Mouse (Mus musculus) spleen, adult 2 months (tissue): ENCODE data around the gene Fndc8. TPM values are rescaled to one million over a fixed set of nuclear protein-coding genes. Genes with fewer than 3 reads are reported as not detected.
"Not testable (repeated sequence)": the region's sequence is repeated elsewhere in the genome, so short reads cannot be mapped to it uniquely, and the experiment has no call there.

Experiments used
- DNase-seq, 2 experiments: peaks; one replicate each; pipeline versions ENCODE4 v3.0.0 to v3.0.0-alpha.2; 2012 to 2021; ENCODE audit warnings: low spot score in 2 of 2, low read depth in 1 of 2
- H3K27ac ChIP-seq: fragments of 200-500 bp; 2 replicates; pipeline ENCODE4 v1.5.1; 2012; ENCODE audit warnings: low read length, inconsistent platforms; ENCODE audit not compliant: insufficient read depth
- H3K27me3 ChIP-seq: fragments of 200-500 bp; 2 replicates; pipeline ENCODE4 v1.6.1; 2012; ENCODE audit warnings: mild to moderate bottlenecking, moderate library complexity, low read length, inconsistent platforms; ENCODE audit not compliant: control insufficient read depth, insufficient read depth
- H3K36me3 ChIP-seq: fragments of 200-500 bp; 2 replicates; pipeline ENCODE4 v1.6.1; 2012; ENCODE audit warnings: mild to moderate bottlenecking, low read length, inconsistent platforms; ENCODE audit not compliant: control insufficient read depth, insufficient read depth
- H3K4me1 ChIP-seq: fragments of 200-500 bp; 2 replicates; pipeline ENCODE4 v1.6.1; 2011; ENCODE audit warnings: inconsistent platforms; ENCODE audit not compliant: control insufficient read depth, insufficient read depth, insufficient read length
- H3K4me3 ChIP-seq: fragments of 200-500 bp; 2 replicates; pipeline ENCODE4 v1.5.1; 2011; ENCODE audit warnings: mild to moderate bottlenecking, inconsistent platforms; ENCODE audit not compliant: insufficient read depth, insufficient read length; ENCODE audit errors: extremely low read depth
- CTCF ChIP-seq: fragments of 200-500 bp; IDR thresholded peaks from 2 replicates; pipeline ENCODE4 v1.5.1; 2011; ENCODE audit warnings: mild to moderate bottlenecking, inconsistent platforms; ENCODE audit not compliant: insufficient read depth, insufficient read length, insufficient replicate concordance; ENCODE audit errors: extremely low read depth
- POLR2A ChIP-seq: fragments of 200-500 bp; IDR thresholded peaks from 2 replicates; pipeline ENCODE4 v1.6.1; 2011; ENCODE audit warnings: low read depth, low read length, inconsistent platforms
- WGBS: fragments of 180-500 bp; shearing (Covaris S2); methylation state at CpG from one replicate; pipeline ENCODE4 v1.1.7; 2018; 5-methylcytosine and 5-hydroxymethylcytosine counted together
- polyA plus RNA-seq: library from polyadenylated mRNA; depleted of rRNA; stranded (reverse); fragments of >200 nt; gene quantifications from 2 replicates; pipeline ENCODE4 v1.2.3, GENCODE M21; 2012

The Fndc8 gene
- polyA plus RNA-seq, 1 experiment: 0.07 TPM

DNA sequence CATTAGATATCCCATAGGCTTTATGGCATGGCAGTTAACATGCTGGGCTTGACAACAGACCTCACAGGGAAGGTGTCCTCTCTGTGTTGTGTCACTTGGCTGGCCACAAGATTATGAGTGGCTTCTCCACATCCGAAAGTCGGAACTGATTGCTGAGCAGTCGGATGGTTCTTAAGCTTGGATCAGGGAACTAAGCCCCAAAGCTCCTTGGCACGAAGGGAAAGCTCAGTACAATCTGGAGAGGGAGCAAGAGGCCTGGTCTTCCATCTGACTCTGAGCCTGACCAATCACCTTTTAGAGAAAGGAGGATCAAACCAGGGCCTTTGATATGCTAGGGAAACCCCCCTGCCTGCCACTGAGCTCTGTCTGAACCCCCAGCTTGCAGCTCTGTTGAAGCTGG, 29.8 kb downstream of the Fndc8 start:
- TF ChIP-seq POLR2A (no peak), CTCF (no peak)
- Histone ChIP-seq H3K4me1 (no peaks in the 10 kb centered on the region), H3K36me3 (no peaks in the 10 kb centered on the region), H3K27ac (no peak overlapping the region), H3K4me3 (no peak overlapping the region), H3K27me3 (no peaks in the 10 kb centered on the region)
- DNase-seq: no peak
- 86% methylated on average over 4 of the region's 4 CpGs for WGBS

DNA sequence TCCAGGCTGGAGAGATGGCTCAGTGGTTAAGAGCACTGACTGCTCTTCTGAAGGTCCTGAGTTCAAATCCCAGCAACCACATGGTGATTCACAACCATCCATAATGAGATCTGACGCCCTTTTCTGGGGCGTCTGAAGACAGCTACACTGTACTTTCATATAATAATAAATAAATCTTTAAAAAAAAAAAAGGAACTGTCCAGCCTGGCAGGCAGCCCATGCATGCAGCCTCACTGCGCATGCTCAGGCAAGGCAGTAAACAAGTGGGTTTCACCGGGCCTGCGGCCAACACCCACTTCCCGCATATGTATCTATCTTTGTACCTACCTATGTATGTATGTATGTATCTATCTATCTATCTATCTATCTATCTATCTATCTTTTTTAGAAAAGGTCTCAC, 32.0 kb downstream of the Fndc8 start:
- 10% methylated on average over 6 of the region's 6 CpGs for WGBS
- not testable (repeated sequence) for H3K27me3 ChIP-seq

GRCm38 (mm10) chr11:82928897-82929632, 37.1 kb downstream of the Fndc8 start:
- peaks cover 18% of the 10 kb centered on the region for H3K27me3 ChIP-seq
- H3K36me3 ChIP-seq: no peaks in the 10 kb centered on the region
- no peak overlapping the region for H3K4me3 ChIP-seq
- WGBS: 75% methylated on average over 20 of the region's 20 CpGs
- TF ChIP-seq POLR2A: no peak
- no peak for TF ChIP-seq CTCF
- no peak for DNase-seq
- H3K27ac ChIP-seq: no peak overlapping the region
- H3K4me1 ChIP-seq: peaks cover 7% of the 10 kb centered on the region

More for the DNA sequence above, 32.0 kb downstream of the Fndc8 start:
- not testable (repeated sequence) for DNase-seq, H3K4me3 ChIP-seq, H3K27ac ChIP-seq, H3K36me3 ChIP-seq, H3K4me1 ChIP-seq

GRCm38 (mm10) chr11:82929633-82929950, 37.7 kb downstream of the Fndc8 start:
- Histone ChIP-seq H3K4me1 (peaks cover 7% of the 10 kb centered on the region), H3K4me3 (no peak overlapping the region), H3K36me3 (no peaks in the 10 kb centered on the region), H3K27me3 (peaks cover 22% of the 10 kb centered on the region), H3K27ac (no peak overlapping the region)
- no peak for DNase-seq
- TF ChIP-seq CTCF: no peak
- TF ChIP-seq POLR2A: no peak
- WGBS: 41% methylated on average over 3 of the region's 3 CpGs

- 12% methylated on average over 84 of the region's 85 CpGs for WGBS
- H3K4me3 ChIP-seq, H3K4me1 ChIP-seq, DNase-seq, H3K36me3 ChIP-seq, H3K27ac ChIP-seq: not testable (repeated sequence)
- peaks cover 24% of the 10 kb centered on the region for H3K27me3 ChIP-seq
Measured at GRCm38 (mm10) chr11:82930391-82930955, 38.5 kb downstream of the Fndc8 start.

GRCm38 (mm10) chr11:82931161-82931560, 39.2 kb downstream of the Fndc8 start:
- H3K4me3 ChIP-seq: 0 out of 2 replicates have a peak overlapping the region, but pooled peaks have one; percentile 27
- not testable (repeated sequence) for H3K27ac ChIP-seq, H3K36me3 ChIP-seq, H3K4me1 ChIP-seq, DNase-seq
- WGBS: 8% methylated on average over 61 of the region's 63 CpGs
- H3K27me3 ChIP-seq: peaks cover 26% of the 10 kb centered on the region

GRCm38 (mm10) chr11:82931671-82932450, 39.9 kb downstream of the Fndc8 start:
- not testable (repeated sequence) for H3K36me3 ChIP-seq, DNase-seq, H3K27ac ChIP-seq, H3K4me1 ChIP-seq
- WGBS: 4% methylated on average over 110 of the region's 119 CpGs
- Histone ChIP-seq H3K27me3 (peaks cover 26% of the 10 kb centered on the region), H3K4me3 (peak overlapping the region; percentile 30; the same call in 1 of the 2 replicates)
